Mouse (Mus musculus) kidney, adult 2 months (tissue): ENCODE measurements around the gene Ddr2.

Experiments
- CTCF ChIP-seq: fragments of 200-500 bp; conservative IDR thresholded peaks from 2 replicates; pipeline ENCODE4 v1.5.1; 2011; ENCODE audit warnings: low read depth, mild to moderate bottlenecking, control low read depth, low read length, moderate library complexity, mixed read lengths; ENCODE audit not compliant: insufficient read depth, insufficient read length
- POLR2A ChIP-seq: fragments of 200-500 bp; IDR thresholded peaks from one replicate; pipeline ENCODE4 v1.6.1; 2011; ENCODE audit warnings: low read depth, low read length, control low read depth

GRCm38 (mm10) chr1:170149756-170150155 lies 39.2 kb upstream of the Ddr2 start:
- no peak for TF ChIP-seq POLR2A
- TF ChIP-seq CTCF, result no peak
